Mouse (Mus musculus): ENCODE measurements around the gene Hlcs.

The Hlcs gene

DNA sequence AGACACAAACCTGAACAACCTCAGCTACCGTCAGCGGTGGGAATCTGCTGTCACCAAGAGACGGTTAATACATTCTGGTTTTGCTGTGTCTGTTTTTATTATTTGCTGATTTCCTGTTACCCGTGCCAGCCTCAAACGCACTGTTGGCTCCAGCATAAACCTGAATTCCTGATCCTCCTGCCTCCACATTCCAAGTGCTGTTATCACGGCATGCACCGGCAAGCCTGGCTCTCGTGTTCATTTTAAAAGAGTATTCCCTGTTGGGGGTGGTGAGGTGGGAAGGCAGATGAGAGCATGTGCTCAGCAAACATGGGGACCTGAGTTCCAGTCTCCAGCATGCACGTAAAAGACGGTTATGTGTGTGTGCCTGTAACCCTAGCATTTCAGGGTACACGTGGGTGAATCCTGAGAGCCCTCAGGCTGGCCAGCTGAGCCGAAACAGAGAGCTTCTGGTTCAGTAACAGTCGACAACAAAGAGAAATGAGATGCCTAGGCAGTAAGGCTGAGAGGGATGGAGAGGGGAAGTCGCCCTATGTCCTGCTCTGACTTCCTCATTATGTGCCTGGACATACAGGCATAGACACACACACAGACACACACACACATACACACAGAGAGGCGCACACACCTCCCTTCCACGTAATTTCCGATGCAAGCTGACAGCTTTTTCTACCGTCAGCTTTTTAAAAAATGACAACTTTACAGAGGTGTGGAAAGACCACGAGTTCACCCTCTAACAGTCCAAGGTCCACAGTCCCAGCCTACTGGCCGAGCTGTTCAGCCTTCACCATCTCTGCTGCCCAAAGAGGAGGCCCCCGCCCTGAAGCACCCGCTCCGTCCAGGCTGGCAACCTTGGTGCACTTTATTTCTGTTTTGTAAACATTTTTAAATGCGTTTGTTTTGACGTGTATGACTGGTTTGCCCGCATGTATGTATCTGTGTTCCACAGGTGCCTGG, 107.6 kb downstream of the Hlcs start:
- DNase-seq (ENCODE audit: low spot score): no peak

DNA sequence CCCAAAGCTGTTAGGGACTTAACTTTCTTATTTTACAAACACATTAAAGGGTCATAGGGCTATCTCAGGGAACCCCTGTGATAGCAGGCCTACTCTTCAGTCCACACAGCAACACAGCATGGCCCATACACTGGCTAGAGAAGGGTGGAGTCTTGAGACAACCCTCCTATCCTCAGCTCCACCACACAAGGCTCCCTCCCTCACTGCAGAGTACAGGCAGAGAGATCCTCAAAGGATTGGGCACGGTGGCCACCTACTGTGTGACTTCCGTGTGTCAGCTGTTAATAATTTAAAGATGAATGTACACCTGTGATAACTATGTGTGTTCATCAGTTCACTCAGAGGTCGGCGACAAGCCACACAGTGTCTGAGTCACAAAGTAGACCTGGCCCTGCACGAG, 112.0 kb downstream of the Hlcs start:
- DNase-seq (ENCODE audit: low spot score): no peak

DNA sequence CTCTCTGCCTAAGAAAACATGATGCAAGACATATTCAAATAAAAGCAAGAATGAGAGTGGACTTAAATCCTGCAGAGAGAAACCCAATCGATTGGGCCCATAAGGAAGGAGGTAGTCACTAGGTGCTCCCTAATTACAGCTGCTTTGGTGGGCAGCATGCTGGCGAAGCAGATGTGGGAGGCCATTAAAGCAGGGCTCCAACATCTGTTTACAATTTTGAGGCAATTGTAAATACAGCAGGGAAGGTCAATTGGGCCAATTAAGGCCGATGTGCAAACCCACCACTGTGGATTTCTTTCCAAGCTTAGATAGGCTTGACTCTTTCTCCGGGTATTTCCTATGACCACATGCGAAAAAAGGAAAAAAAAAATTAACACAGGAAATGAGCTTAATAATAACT, 117.5 kb downstream of the Hlcs start:
- no peak for DNase-seq (ENCODE audit: low spot score)

DNA sequence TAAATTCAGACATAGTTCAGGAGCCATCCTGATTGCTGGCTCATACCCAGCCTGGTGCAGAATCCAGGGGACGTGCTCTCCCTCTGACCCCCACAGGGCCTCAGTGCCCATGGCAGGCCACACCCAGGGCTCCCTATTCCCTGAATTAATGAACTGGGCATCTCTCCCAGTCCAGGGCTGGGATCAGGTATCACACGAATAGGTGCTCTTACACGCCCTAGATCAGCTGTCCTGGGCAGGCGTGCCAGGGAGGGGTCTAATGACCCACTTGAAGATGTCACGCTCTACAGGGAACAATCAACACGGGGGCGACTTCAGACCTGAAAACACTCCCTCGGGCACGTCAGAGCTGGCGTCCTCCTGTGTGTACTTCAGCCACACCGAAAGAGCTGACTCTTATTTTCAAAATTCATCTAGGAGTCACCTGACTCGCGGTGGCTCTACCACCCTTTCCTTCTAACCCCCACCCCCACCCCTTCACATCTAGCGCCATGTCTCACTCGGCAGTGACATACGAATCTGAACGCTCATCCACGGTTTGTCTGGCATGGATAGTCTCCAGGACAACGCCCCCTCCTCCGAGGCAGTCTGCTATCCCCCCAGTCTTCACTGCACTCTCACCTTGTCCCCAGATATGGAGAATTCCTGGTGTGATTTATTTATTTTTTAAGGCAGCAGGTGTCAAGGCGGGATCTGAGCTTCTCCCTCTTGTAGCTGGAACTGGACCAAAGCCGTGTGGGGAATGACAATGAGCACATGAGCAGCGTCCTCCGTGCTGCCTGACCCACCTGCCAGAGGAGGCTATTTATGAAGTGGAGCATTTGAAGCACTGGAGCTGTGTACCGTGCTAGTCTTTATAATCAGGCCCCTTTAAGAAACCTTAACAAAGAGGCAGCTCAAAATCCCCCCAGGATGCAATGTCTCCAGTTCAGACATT, 121.7 kb downstream of the Hlcs start:
- no peak for DNase-seq (ENCODE audit: low spot score)

DNA sequence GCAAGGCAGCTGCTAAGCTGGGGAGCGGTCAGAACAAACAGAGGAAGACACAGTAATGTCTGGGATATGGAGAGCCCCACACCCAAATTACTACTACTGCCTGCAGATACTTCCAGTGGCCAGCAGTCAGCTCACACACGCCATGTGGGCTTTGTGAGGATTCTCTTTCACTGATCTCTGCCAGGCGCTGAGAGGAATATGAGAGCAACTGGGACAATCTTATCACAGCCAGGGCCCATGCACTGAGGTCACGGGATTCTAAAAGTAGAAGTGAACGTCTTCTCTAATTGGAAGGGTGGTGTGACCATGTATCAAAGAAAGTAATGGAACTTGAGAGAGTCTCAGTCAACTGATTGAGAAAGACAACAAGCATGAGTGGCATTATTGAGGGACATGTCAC, 123.1 kb downstream of the Hlcs start:
- no peak for DNase-seq (ENCODE audit: low spot score)

DNA sequence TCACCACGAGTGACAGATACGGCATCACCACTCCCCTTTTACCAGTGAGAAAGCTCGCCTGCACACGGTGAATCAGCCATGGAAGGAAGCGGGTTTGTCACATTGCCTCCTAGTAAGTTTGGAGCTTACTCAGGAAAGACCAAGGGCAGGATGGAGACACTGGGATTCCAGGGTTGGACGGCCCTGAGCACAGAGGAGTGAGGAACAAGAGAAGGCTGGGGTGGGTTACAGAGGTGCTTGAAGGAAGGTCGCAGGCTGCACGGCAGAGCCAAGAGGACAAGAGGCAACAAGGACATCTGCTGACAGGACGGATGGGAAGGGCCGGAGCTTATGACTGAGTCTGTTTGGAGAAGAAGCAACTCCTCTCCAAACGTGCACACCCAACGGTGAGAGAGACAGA, 126.8 kb downstream of the Hlcs start:
- no peak for DNase-seq (ENCODE audit: low spot score)

DNA sequence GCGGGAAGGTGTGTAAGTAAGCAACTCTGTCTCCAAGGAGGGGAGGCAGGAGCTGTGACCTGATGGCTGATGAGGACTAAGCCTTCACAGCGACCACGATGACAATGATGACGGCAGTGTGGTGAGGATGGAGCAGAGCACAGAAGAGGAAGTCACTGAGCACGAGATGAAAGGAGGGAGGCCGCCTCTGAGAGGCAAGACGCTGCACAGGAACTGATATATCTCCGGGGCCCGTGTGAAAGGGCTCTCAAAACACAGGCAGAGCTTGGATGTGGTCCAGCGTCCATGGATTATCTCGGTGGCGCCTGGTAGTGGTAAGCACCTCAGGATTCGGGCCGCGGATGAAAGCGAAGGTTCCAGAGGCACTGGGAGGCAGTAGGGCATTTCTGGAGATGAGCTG, 127.9 kb downstream of the Hlcs start:
- no peak for DNase-seq (ENCODE audit: low spot score)

DNA sequence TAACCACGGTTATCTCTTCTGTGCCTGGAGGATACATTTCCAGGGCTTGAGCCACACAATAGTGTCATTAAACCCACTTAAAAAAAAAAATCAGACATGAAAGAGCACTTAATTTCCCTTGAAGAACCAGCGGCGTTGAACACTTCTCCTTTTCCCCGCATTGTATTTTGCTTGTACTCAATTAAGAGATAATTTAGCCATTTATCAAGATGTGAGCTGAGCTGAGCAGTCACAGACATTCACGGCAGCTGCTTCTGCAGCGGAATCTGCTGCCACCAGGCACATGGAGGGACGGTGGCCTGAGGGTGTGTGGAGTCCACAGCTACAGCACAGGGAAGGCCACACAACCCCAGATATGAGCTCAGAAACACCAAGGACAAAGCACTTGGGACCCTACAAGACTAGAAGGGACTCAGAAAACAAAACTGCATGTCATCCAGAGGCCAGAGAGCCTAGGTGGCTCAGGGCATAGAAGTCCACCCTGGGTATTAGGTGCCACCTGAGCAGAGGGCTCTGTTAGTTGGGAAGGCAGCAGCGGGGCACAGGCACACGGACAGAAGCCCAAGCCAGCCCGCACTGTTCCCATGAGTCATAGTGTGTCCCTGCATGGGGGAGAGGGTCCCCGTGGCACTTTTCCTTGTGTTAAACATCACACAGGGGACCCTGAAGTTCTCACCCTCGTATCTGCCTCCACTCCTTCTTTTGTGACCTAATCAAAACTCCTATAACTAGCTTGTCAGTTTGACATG, 133.1 kb downstream of the Hlcs start:
- DNase-seq (ENCODE audit: low spot score): no peak

DNA sequence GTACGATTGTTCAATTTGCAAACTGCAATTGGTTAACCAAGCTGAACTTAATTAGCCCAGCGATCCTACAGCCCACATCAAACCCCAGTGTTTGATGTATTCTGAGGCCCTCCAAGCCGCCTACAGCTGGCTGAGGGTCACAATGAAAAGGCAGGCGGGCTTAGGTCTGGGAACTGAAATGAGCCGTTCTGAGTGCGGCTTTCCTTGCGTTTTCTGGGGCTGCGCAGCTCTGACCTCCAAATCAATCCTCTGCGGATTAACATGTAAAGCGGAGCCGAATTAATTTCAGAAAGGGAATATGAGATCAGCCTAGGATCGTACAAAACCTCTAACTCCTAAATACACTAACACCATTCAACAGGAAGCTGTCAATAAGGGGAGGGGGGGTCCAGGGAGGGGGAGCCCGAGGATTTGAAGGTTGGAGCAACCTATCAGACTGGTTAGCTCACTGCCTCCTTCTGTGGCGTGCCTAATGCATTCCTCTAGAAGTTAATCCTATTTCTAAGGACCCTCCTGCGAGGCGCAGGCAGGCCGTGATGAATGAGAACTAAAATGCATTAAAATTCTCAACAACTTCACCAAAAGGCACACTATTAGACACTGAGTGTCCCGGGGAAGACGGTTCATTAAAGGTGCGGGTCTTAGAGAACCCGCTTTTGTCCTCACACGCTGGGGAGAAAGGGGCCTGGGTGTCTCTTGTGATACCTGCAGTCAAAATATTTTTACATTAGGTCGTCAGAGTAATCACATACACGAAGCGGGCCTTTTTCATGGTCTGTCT, 133.8 kb downstream of the Hlcs start:
- no peak for DNase-seq (ENCODE audit: low spot score)

DNA sequence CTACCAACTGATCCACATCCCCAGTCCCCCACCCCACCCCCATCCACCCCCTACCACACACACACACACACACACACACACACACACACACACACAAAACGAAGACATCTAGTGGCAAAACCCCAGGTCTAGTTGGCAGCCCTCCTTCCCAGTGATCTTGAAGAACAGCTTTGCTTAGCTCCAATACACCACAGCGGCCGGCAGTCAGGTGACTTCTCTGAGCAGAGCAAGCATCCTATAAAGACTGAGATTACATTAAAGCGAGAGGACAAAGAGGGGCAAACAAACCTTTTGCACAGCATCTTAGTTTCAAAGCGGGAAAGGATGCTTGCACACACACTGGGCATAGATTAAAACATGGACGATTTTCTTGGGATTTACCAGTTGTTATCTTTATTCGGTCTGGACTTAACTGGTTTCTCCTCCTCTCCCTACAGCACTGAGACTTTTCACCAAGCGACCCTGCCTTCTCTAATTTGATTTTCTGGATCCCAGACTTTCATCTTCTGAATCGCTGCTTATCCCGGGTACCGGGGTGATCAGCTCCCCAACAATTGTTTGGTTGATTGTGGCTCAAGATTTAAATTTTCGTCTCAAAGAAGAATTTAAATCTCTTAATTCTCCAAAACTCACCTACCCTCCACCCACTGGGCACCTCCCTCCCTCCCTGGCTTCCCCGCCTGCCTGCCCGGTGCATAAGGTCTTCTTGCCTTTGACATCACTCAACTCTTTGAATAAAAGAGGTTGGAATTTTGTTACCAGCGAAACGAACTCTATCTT, 134.7 kb downstream of the Hlcs start:
- DNase-seq (ENCODE audit: low spot score): no peak

DNA sequence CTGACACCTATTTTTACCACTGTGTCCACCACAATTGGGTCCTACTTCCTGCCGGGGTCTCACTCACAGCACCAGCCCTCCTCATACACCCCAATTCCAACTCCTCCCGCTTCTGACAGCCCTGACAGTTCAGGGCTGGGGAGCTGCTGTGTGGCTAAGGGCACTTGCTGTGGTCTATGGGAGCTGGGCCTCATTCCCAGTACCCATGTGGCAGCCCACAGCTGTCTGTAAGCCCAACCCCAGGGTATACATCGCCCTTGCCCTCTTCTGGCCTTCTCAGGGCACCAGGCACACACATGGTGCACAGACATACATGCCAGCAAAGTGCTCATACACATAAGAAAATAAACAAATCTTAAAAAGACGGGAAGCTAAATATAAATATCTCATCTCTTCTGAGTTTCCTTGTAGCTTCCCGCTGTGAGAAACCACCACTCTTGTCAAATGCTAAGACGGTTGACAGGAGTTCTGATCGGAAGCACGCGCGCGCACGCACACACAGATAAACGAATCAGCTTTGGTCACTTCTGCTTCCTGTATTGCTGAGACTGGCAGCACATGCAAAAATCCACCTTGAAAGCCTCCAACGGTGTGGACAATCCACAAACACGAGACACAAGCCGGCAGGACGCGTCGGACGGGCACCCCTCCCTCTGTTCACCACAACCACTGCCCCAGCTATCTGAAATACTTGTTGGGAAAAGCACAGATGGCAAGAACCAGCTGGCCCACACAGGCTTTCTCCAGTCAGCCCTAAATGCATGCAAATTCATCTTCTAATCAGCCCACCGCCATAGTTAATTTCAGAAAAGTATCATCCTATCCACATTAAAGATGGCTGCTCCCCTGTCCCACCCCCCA, 136.1 kb downstream of the Hlcs start:
- DNase-seq (ENCODE audit: low spot score): no peak

DNA sequence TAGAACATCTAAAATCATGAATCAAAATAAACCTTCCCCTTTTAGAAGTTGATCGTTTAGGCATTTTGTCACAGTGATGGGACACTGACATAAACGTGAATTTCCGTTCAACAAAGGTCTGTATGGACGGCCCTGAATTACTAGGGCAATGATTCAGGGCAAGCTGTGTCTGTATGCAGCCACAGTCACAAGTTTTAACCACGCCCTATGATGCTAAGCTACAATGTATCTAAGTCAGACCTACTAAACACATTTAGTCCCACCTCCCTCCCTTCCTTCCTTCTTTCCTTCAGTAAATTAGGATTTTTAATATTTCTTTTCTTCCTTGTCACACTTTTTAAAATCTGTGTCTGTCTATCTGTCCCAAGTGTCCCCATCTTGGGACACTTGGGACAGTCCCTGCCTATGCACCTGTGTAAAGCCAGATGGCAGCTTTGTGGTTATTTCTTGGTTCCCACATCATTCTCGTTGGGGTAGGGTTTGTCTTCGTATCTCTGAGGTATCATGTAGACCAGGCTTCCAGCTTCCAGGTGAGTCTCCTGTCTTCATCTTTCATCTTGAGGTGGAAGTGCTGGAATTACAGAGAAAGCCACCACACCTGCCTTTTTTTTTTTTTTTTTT, 137.9 kb downstream of the Hlcs start:
- DNase-seq (ENCODE audit: low spot score): no peak

DNA sequence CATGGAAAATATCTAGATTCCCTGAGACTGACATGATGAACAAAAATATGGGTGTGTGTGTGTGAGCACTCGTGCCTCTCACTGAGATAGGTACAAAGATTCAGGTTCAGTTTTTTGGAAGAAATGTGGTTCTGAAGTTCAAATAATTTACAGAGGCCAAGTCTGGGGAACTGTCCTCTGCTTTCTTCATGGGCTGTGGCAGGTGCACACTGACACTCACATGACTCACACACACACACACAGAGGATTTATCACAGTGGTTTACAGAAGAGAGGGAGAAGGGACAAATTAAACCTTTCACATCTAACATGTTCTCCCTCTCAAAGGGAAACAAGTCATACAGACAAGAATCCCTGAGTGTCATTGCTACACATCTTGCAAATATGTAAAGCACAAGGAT, 140.0 kb downstream of the Hlcs start:
- no peak for DNase-seq (ENCODE audit: low spot score)

DNA sequence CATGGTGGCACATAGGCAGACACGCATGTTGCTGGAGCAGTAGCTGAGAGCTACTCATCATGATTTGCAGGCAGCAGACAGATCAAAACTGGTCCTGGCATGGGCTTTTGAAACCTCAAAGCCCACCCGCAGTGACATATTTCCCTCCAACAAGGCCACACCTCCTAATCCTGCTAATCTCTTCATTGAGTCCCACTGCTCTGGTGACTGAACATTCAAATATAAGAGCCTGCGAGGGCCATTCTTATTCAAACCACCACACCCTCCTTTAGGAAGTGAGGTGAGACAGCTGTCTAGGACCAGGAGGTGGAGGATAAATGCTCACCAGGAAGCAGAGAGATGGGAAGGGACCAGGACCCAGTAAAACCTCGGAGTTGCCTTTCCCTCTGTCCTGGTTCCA, 143.2 kb downstream of the Hlcs start:
- no peak for DNase-seq (ENCODE audit: low spot score)

DNA sequence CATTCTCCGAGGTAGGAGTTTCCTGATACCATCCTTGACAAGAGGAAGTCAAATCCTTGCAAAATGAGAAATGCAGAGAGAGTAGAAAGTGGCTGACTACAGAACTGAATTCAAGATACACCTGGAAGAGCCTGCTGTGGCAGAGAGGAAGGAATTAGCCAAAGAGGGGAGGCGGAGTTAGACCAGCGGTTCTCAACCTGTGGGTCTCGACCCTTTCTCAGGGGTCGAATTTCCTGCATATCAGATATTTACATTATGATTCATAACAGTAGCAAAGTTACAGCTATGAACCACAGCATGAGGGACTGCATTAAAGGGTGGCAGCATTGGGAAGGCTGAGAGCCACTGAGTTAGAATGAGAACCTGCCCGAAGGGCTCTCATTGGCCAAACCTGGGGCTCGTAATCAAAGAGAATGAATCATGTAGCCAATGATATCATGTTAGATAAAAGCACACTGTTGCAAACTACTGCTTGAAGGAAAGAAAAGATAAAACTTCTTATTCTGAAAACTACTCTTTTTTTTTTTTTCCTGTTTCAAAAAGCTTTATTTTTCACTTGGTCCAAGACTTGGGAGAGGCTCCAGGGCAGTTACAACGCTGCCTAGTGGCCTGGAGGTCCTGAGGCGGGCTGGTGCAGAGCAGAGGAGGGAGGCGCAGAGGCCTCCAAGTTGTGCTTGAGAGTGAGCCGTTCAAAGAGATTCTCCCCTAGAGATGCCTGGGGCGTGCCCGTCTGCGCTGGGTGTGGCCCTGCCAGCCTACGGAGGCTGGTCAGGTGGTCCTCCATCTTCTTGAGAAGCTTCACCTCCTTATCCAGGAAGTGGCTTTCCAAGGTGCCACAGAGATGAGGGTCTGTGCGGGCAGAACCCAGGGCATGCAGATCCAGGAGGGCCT, 144.5 kb downstream of the Hlcs start:
- no peak for DNase-seq (ENCODE audit: low spot score)

DNA sequence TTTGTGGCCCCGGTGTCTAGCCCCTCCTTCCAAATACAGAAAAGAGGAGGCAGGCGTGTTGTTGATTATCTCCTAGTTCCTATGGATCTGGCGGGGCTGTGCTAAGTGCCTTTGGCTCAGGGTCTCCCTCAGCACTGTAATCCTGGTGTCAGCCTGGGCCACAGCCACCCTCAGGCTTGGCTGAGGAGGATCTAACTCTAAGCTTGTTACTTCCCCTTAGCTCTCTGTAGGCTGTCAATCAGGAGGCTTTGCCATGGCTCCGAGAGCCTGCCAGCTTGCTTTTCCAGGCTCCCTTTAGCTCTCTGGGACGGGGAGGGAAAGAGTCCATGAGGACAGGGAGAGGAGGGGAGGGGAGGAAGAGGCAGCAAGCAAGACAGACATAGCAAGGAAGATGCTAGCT, 148.4 kb downstream of the Hlcs start:
- DNase-seq (ENCODE audit: low spot score): no peak

DNA sequence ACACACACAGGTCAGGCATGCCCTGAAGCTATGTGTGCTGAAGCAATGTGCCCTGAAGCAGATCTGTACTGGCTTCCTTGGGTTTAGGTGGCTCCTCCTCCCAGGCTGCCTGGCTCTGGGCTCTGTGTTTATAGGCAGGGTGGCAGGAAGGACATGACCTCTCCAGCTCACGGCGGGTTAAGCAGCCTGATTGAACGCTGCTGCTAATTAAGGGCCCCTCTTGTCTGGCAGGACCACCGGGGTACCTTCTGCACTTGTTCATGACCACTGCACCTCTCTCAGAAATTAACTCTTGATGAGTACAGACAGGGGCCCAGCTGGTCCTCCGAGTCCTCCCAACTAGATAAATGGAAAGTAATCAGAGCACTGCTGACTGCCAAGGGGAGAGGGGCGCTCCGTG, 149.1 kb downstream of the Hlcs start:
- DNase-seq (ENCODE audit: low spot score): no peak

DNA sequence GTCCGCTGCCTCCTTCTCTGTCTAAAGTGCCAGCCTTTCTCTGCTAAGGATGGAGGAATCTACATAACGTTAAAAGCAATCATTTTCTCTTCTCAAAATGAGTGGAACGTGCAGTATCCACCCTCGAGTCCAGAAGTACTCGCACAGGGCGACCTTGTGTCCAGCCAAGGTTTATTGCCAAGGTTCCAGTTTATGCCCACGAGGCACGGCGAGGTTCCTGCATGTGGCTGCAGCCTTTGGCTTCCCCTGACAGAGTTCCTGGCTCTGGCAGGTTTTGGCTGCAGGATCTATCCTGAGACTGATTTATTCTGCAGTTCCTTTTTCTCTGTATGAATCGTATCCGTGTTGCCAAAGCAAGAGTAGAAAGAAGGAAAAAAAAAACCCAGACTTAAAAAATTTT, 150.3 kb downstream of the Hlcs start:
- DNase-seq (ENCODE audit: low spot score): no peak
